Mouse (Mus musculus): ENCODE results near the gene Pxdn.

Gene Pxdn

GRCm38 (mm10) chr12:30023491-30023890 is 86.1 kb downstream of the Pxdn start:
- no peak for DNase-seq (ENCODE audit: low spot score)

GRCm38 (mm10) chr12:30024264-30024825 is 86.9 kb downstream of the Pxdn start:
- no peak for DNase-seq (ENCODE audit: low spot score)

- DNase-seq (ENCODE audit: low spot score): peak; percentile 68
Observed at GRCm38 (mm10) chr12:30027721-30028340, 90.4 kb downstream of the Pxdn start.

- no peak for DNase-seq (ENCODE audit: low spot score)
Observed at GRCm38 (mm10) chr12:30029111-30029510, 91.7 kb downstream of the Pxdn start.

- DNase-seq (ENCODE audit: low spot score): no peak
Observed at GRCm38 (mm10) chr12:30030571-30030970, 93.2 kb downstream of the Pxdn start.

- DNase-seq (ENCODE audit: low spot score): no peak
Observed at GRCm38 (mm10) chr12:30034681-30035080, 97.3 kb downstream of the Pxdn start.

GRCm38 (mm10) chr12:30035406-30035805 is 98.0 kb downstream of the Pxdn start:
- no peak for DNase-seq (ENCODE audit: low spot score)

- no peak for DNase-seq (ENCODE audit: low spot score)
Observed at GRCm38 (mm10) chr12:30035841-30036568, 98.6 kb downstream of the Pxdn start.

- DNase-seq (ENCODE audit: low spot score): no peak
Observed at GRCm38 (mm10) chr12:30036569-30037055, 99.2 kb downstream of the Pxdn start.

GRCm38 (mm10) chr12:30039565-30039964 is 102.2 kb downstream of the Pxdn start:
- no peak for DNase-seq (ENCODE audit: low spot score)

- DNase-seq (ENCODE audit: low spot score): no peak
Observed at GRCm38 (mm10) chr12:30040150-30040549, 102.7 kb downstream of the Pxdn start.

GRCm38 (mm10) chr12:30048848-30049247 is 111.4 kb downstream of the Pxdn start:
- DNase-seq (ENCODE audit: low spot score): no peak

- no peak for DNase-seq (ENCODE audit: low spot score)
Observed at GRCm38 (mm10) chr12:30049818-30050217, 112.4 kb downstream of the Pxdn start.

GRCm38 (mm10) chr12:30050235-30050634 is 112.8 kb downstream of the Pxdn start:
- no peak for DNase-seq (ENCODE audit: low spot score)

- DNase-seq (ENCODE audit: low spot score): no peak
Observed at GRCm38 (mm10) chr12:30054761-30055540, 117.5 kb downstream of the Pxdn start.

- DNase-seq (ENCODE audit: low spot score): no peak
Observed at GRCm38 (mm10) chr12:30058044-30058443, 120.6 kb downstream of the Pxdn start.

- DNase-seq (ENCODE audit: low spot score): no peak
Observed at GRCm38 (mm10) chr12:30061503-30062117, 124.2 kb downstream of the Pxdn start.

GRCm38 (mm10) chr12:30062118-30062505 is 124.7 kb downstream of the Pxdn start:
- DNase-seq (ENCODE audit: low spot score): no peak

All from ovary, adult 18-20 months (tissue).